Mouse (Mus musculus) embryonic facial prominence, embryonic 14.5 days (tissue): ENCODE data around the gene Cmas. TPM values are rescaled to one million over a fixed set of nuclear protein-coding genes. Genes with fewer than 3 reads are reported as not detected.

Experiments used
- ATAC-seq: fragments of 200-750 bp; cut with Nextera tagmentation; 2 replicates; pipeline ENCODE4 v1.8.0; 2017; ENCODE audit warnings: low read depth, moderate number of reproducible peaks, moderate TSS enrichment
- DNase-seq: peaks from one replicate; pipeline ENCODE4 v3.0.0-alpha.2; 2015; ENCODE audit warnings: low spot score
- H3K27ac ChIP-seq: fragments of 300-500 bp; sonication (generic); replicated peaks from 2 replicates; pipeline ENCODE4 v1.5.1; 2014; ENCODE audit warnings: low read depth, mild to moderate bottlenecking, low read length, moderate library complexity
- H3K27me3 ChIP-seq: fragments of 300-500 bp; sonication (generic); replicated peaks from 2 replicates; pipeline ENCODE4 v1.6.1; 2014; ENCODE audit warnings: low read length; ENCODE audit not compliant: control insufficient read depth, insufficient read depth
- H3K36me3 ChIP-seq: fragments of 300-500 bp; sonication (generic); 2 replicates; pipeline ENCODE4 v1.6.1; 2014; ENCODE audit warnings: low read length, mixed read lengths; ENCODE audit not compliant: control insufficient read depth, insufficient read depth
- H3K4me1 ChIP-seq: fragments of 300-500 bp; sonication (generic); 2 replicates; pipeline ENCODE4 v1.6.1; 2014; ENCODE audit warnings: antibody characterized with exemption, low read length; ENCODE audit not compliant: control insufficient read depth, insufficient read depth
- H3K4me2 ChIP-seq: fragments of 300-500 bp; sonication (generic); 2 replicates; pipeline ENCODE4 v1.6.1; 2014; ENCODE audit warnings: low read depth, mild to moderate bottlenecking, low read length, moderate library complexity, mixed read lengths
- H3K4me3 ChIP-seq: fragments of 300-500 bp; sonication (generic); 2 replicates; pipeline ENCODE4 v1.5.1; 2014; ENCODE audit warnings: low read depth, mild to moderate bottlenecking, low read length
- H3K9ac ChIP-seq: fragments of 300-500 bp; sonication (generic); 2 replicates; pipeline ENCODE4 v1.6.1; 2014; ENCODE audit warnings: low read depth, mild to moderate bottlenecking, low read length, moderate library complexity, mixed read lengths
- H3K9me3 ChIP-seq: fragments of 300-500 bp; sonication (generic); 2 replicates; pipeline ENCODE4 v1.6.1; 2016; ENCODE audit warnings: low read length; ENCODE audit not compliant: control insufficient read depth
- WGBS: fragments of 180-500 bp; shearing (Covaris S2); extraction: QIAGEN DNeasy Blood & Tissue Kit; methylation state at CpG from one replicate; pipeline ENCODE4 v1.1.7; 2014; 5-methylcytosine and 5-hydroxymethylcytosine counted together
- polyA plus RNA-seq: library from polyadenylated mRNA; unstranded; fragments of >200 nt; fragmentation: Nextera tagmentation; extraction: Ambion mirVana; gene quantifications from 2 replicates; pipeline ENCODE4 v1.2.1, GENCODE M21; 2014

Gene Cmas
- polyA plus RNA-seq, 1 experiment from 2014 or later: 95.6 TPM

DNA sequence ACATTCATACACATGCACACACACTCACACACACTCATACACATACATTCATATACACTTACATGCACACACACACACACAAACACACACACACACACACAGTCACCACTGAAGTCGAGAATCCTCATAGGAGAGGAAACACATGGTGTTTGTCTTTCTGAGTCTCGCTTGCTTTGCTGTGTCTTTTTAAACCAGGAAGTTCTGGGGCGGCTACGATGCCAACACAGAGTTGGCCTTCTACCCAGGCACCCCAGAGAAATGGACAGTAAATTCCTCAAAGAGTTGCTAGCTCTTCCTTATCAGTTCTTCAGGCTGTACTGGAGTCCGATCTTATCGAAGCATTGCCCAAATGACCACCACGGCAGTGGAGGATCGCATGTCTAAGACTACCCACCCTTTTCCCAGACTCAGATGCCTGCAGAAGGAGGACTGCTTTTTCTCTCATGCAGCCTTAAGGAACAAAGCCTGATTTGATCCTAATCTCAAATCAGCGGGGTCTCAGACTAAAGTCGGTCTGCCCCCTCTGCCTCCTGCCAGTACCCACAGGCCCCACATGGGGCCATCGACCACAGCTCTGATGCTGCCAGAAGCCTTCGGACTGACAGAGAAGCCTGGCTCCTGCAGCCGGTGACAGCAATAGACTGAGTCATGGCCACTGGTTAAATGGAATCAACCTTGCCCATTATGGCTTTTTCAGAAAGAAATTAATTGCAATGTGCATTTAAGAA, 35.9 kb downstream of the Cmas start:
- Histone ChIP-seq H3K27ac (no peak overlapping the region), H3K27me3 (no peaks in the 10 kb centered on the region), H3K4me2 (no peak overlapping the region), H3K9me3 (no peaks in the 10 kb centered on the region), H3K36me3 (no peaks in the 10 kb centered on the region), H3K9ac (no peak overlapping the region), H3K4me1 (no peaks in the 10 kb centered on the region), H3K4me3 (no peak overlapping the region)
- peak; percentile 39 for DNase-seq
- WGBS: 31% methylated on average over 13 of the region's 13 CpGs
- ATAC-seq: peak; percentile 26; the same call in 1 of the 2 replicates

DNA sequence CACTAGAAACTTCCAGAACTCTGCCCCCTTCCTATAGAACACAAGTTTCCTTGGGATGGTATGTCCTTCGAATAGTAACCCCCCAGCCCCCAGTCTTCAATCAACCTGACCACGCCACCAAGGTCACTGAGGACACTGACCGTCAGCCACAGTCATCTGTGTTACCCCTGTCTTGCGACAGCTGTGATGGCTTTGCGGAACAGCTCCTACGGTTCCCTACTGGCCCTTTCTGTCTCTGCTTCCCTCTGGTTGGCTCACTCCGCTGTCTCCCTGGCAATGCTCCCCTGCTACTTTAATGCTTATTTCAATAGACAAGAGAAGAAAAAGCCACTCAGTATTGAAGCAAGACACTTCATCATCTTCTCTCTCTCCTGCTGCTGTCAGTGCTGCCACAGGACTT, 37.0 kb downstream of the Cmas start:
- WGBS: 52% methylated on average over 7 of the region's 7 CpGs
- Histone ChIP-seq H3K9me3 (no peaks in the 10 kb centered on the region), H3K4me1 (no peaks in the 10 kb centered on the region), H3K36me3 (no peaks in the 10 kb centered on the region), H3K27me3 (no peaks in the 10 kb centered on the region), H3K9ac (no peak overlapping the region), H3K4me2 (no peak overlapping the region), H3K4me3 (no peak overlapping the region), H3K27ac (no peak overlapping the region)
- ATAC-seq: no peak
- no peak for DNase-seq

DNA sequence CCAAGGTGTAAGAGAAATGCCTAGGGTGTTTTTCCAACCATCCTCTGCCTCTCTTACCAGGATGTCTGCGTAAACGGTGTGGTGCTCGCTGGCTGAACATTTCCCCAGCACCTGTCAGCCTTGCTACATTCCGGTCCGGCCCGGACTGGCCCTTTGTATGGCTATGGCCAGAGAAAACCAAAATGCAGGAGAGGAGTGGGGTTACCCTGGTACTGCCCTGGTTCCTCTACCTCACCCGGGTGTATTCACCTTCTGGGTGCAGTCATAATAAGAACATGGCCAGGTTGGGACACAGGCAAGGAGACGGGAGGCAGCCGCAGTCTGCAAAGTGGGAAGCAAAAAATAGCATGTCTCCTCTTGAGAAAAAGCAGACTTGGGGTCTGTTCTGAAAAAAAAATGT, 38.6 kb downstream of the Cmas start:
- H3K9ac ChIP-seq: no peak overlapping the region
- no peak overlapping the region for H3K4me2 ChIP-seq
- no peaks in the 10 kb centered on the region for H3K4me1 ChIP-seq
- H3K27me3 ChIP-seq: no peaks in the 10 kb centered on the region
- ATAC-seq: no peak; the same call in 1 of the 2 replicates
- no peak overlapping the region for H3K4me3 ChIP-seq
- DNase-seq: no peak
- no peaks in the 10 kb centered on the region for H3K9me3 ChIP-seq
- no peak overlapping the region for H3K27ac ChIP-seq
- no peaks in the 10 kb centered on the region for H3K36me3 ChIP-seq
- 81% methylated on average over 9 of the region's 9 CpGs for WGBS

DNA sequence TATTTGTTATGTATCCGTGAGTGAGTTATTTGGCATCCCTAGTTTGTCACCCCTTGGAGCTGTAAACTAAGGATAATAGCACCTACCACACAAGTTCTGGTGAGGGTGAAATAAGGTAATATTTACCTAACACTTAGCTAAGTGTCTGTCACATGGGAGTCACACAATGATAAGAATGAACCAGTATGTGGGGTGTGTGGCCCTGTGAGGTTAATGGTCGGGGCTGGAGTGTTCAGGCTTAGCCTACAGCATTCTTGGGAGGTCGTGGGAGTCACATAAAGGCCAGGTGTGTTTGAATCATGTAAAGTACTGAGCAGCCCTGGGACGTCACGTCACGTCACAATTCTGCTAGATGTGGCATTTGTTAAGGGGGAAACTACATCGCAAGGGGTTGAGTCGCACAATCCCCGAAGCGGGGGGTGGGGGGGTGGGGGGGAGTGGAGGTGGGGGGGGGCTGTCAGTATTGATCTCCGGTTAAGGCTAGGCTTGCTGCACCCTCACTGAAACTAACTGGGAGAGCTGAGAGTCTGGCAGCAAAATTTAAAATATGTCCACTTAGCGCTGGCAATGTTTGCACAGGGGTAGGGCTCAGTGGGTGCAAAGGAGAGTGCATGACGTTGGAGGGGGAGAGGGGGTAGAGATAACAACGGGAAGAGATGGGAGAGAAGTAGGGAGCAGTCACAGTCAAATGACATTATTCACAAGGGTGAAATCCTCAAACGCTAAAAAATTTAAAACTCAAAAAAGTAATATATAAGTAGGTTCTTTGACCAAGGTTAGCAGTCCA, 39.4 kb downstream of the Cmas start:
- H3K27me3 ChIP-seq: no peaks in the 10 kb centered on the region
- ATAC-seq (no peak), DNase-seq (no peak)
- no peak overlapping the region for H3K4me2 ChIP-seq
- no peaks in the 10 kb centered on the region for H3K9me3 ChIP-seq
- H3K9ac ChIP-seq: no peak overlapping the region
- no peak overlapping the region for H3K4me3 ChIP-seq
- no peaks in the 10 kb centered on the region for H3K4me1 ChIP-seq
- 72% methylated on average over 15 of the region's 15 CpGs for WGBS
- H3K36me3 ChIP-seq: no peaks in the 10 kb centered on the region
- no peak overlapping the region for H3K27ac ChIP-seq

DNA sequence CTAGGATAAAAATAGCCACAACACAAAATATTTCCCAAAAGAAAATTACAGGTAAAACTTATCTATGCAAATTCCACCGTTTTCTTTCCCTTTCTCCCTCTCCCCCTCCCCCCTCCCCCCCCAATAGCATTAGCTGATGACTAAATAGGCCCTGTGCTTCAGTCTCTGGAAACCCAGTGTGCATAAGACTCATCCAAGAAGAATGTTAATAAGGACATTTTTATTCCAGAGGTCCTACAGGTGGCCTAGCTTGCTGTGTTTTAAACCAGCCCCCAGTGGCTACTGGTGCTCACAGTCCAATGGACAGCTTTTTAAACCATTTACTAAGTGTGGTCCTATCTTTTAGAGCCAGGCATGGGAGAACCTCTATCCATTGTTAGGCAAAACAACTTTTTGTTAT, 41.5 kb downstream of the Cmas start:
- H3K27me3 ChIP-seq: no peaks in the 10 kb centered on the region
- no peaks in the 10 kb centered on the region for H3K36me3 ChIP-seq
- no peak overlapping the region for H3K9ac ChIP-seq
- H3K4me3 ChIP-seq: no peak overlapping the region
- WGBS: 68% methylated on average over 1 of the region's 1 CpGs
- H3K4me1 ChIP-seq: peaks cover 10% of the 10 kb centered on the region
- no peaks in the 10 kb centered on the region for H3K9me3 ChIP-seq
- no peak overlapping the region for H3K27ac ChIP-seq
- ATAC-seq (no peak), DNase-seq (no peak)
- no peak overlapping the region for H3K4me2 ChIP-seq

DNA sequence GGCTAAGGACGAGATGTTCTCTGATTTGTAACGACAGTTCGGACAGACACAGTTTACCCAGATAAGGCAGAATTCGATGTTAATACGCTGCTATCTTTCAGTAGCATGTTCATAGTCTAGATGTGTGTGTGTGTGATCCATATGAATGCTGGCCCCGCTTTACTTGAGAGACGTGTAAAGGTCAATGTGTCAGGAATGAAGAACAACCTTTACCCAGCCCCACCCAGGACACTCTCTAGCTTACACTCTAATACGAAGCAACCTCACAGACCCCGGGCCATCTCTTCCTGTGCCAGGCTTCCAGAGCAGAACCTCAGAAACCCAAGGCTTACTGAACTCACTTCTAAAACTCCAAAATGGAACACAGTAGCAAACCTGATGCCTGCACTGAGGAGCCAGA, 42.4 kb downstream of the Cmas start:
- Histone ChIP-seq H3K9ac (no peak overlapping the region), H3K4me3 (no peak overlapping the region), H3K9me3 (no peaks in the 10 kb centered on the region), H3K27me3 (no peaks in the 10 kb centered on the region), H3K4me2 (no peak overlapping the region), H3K36me3 (no peaks in the 10 kb centered on the region), H3K27ac (no peak overlapping the region), H3K4me1 (peaks cover 10% of the 10 kb centered on the region)
- 80% methylated on average over 9 of the region's 9 CpGs for WGBS
- ATAC-seq: no peak
- no peak for DNase-seq

DNA sequence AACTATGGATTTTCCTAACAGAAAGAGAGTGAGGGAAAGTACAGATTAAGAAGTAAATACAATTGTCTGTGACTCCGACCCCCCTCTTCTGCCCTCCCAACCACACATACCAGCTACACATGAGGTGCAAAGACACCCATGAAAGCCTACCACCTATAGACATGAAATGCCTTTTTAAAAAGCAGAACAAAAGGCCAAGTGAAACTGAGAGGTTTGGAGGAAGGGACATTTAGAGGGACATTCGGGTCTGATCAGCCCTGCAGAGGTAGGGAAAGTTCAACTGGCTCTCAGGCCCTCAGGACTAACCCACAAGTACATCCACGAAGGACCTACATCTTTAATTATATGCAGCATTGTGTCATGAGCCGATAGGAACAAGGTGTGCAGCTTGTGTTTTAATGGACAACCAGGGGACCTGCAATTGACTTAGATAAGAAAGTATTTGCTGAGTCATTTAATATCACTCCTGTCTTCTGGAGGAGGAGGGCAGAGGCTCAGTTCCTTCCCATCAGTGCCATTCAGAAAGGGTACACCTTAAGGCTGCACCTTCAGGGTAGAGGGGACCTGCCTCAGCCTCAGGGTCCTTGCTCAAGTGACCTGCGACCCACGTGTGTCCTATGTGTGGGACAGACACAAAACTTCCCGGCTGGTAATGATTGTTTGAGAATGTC, 43.4 kb downstream of the Cmas start:
- H3K4me2 ChIP-seq: no peak overlapping the region
- ATAC-seq: no peak
- H3K9me3 ChIP-seq: no peaks in the 10 kb centered on the region
- H3K27me3 ChIP-seq: no peaks in the 10 kb centered on the region
- no peak for DNase-seq
- H3K4me1 ChIP-seq: peaks cover 10% of the 10 kb centered on the region
- H3K27ac ChIP-seq: no peak overlapping the region
- 73% methylated on average over 7 of the region's 7 CpGs for WGBS
- H3K36me3 ChIP-seq: no peaks in the 10 kb centered on the region
- H3K4me3 ChIP-seq: no peak overlapping the region
- H3K9ac ChIP-seq: no peak overlapping the region

DNA sequence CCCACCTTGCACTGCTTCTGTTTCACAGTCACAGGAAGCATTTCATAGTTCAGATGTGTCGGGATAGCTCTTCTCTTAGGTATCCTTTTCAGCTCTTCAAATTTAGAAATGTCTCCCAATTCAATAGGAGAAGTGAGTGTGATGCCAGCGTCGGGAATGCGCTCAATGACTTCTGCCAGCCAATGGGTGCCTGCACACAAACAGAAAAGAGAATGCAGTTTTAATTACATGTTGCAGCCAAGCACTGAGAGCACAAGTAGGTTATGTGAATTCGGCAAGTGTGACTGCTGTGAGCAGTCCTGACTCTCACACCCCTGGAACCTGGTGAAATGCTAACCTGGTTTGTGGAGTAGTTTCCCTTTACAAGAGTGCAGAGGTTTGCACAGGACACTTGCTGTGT, 45.2 kb downstream of the Cmas start:
- H3K4me1 ChIP-seq: peaks cover 10% of the 10 kb centered on the region
- H3K4me2 ChIP-seq: no peak overlapping the region
- DNase-seq (no peak), ATAC-seq (no peak)
- no peak overlapping the region for H3K9ac ChIP-seq
- H3K27me3 ChIP-seq: no peaks in the 10 kb centered on the region
- H3K9me3 ChIP-seq: no peaks in the 10 kb centered on the region
- no peaks in the 10 kb centered on the region for H3K36me3 ChIP-seq
- WGBS: 72% methylated on average over 5 of the region's 5 CpGs
- H3K27ac ChIP-seq: no peak overlapping the region
- no peak overlapping the region for H3K4me3 ChIP-seq
